Mouse (Mus musculus) thymus, postnatal 14 days (tissue): ENCODE measurements around the gene Tbc1d19.

Source experiments
- DNase-seq: peaks from one replicate; pipeline ENCODE4 v3.0.0; 2021

The Tbc1d19 gene

GRCm38 (mm10) chr5:53920416-53920815 is 111.0 kb downstream of the Tbc1d19 start:
- DNase-seq, result no peak

GRCm38 (mm10) chr5:53922149-53922904 is 112.9 kb downstream of the Tbc1d19 start:
- DNase-seq, result no peak

GRCm38 (mm10) chr5:53924005-53924404 is 114.6 kb downstream of the Tbc1d19 start:
- no peak for DNase-seq

- no peak for DNase-seq
Measured at GRCm38 (mm10) chr5:53926301-53926855, 117.0 kb downstream of the Tbc1d19 start.

- no peak for DNase-seq
Measured at GRCm38 (mm10) chr5:53927886-53928285, 118.5 kb downstream of the Tbc1d19 start.

GRCm38 (mm10) chr5:53928537-53928936 is 119.1 kb downstream of the Tbc1d19 start:
- no peak for DNase-seq

GRCm38 (mm10) chr5:53929205-53929614 is 119.8 kb downstream of the Tbc1d19 start:
- no peak for DNase-seq

- no peak for DNase-seq
Measured at GRCm38 (mm10) chr5:53929814-53930213, 120.4 kb downstream of the Tbc1d19 start.

GRCm38 (mm10) chr5:53931011-53931410 is 121.6 kb downstream of the Tbc1d19 start:
- DNase-seq, result no peak

GRCm38 (mm10) chr5:53933628-53934027 is 124.2 kb downstream of the Tbc1d19 start:
- DNase-seq, result no peak

- DNase-seq, result no peak
Measured at GRCm38 (mm10) chr5:53934040-53934439, 124.6 kb downstream of the Tbc1d19 start.

GRCm38 (mm10) chr5:53934826-53935225 is 125.4 kb downstream of the Tbc1d19 start:
- no peak for DNase-seq

GRCm38 (mm10) chr5:53937187-53937586 is 127.8 kb downstream of the Tbc1d19 start:
- no peak for DNase-seq

GRCm38 (mm10) chr5:53939026-53939425 is 129.6 kb downstream of the Tbc1d19 start:
- no peak for DNase-seq

GRCm38 (mm10) chr5:53941322-53942024 is 132.1 kb downstream of the Tbc1d19 start:
- no peak for DNase-seq

- DNase-seq, result no peak
Measured at GRCm38 (mm10) chr5:53942332-53942731, 132.9 kb downstream of the Tbc1d19 start.

GRCm38 (mm10) chr5:53943321-53943857 is 134.0 kb downstream of the Tbc1d19 start:
- DNase-seq, result no peak

- no peak for DNase-seq
Measured at GRCm38 (mm10) chr5:53946747-53947146, 137.3 kb downstream of the Tbc1d19 start.

- DNase-seq, result no peak
Measured at GRCm38 (mm10) chr5:53947549-53948183, 138.3 kb downstream of the Tbc1d19 start.

- DNase-seq, result no peak
Measured at GRCm38 (mm10) chr5:53948606-53949266, 139.3 kb downstream of the Tbc1d19 start.

GRCm38 (mm10) chr5:53950189-53950588 is 140.8 kb downstream of the Tbc1d19 start:
- no peak for DNase-seq

- DNase-seq, result no peak
Measured at GRCm38 (mm10) chr5:53953216-53953615, 143.8 kb downstream of the Tbc1d19 start.
